9 mouse cellular contexts compared by ENCODE assay signal in the genomic region with DNA sequence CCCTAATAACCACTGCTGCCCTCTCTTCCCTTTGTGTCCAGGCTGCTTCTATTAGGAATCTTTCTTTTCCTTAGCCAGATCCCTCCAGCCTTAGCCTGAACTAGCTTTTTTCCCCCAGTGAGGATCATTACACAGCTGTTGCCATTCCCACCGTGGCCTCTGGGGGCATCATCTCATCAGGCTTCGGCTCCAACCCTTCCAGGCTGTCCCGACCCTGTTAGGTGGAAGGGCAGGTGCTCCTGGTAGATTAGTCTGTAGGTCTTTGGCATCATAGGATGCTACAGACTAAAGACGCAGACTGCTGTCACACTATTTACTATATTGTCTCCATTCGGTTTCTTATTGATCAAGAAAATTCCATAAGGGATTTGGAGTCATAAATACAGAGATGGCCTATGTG.
DNase-seq lines count a peak whose midpoint lies in the region; ATAC-seq and TF ChIP-seq lines count a peak whose summit lies in the region.
"Had no signal": no experiment of that assay in that cellular context is flagged by ENCODE, and none has a peak within 500 bp of the region (broad histone marks: within the 10 kb centered on the region; RNA-seq: fewer than 3 reads in every experiment).

No protein-coding gene starts in this region.

- no peak overlapping the region for H3K4me3 ChIP-seq in kidney, adult 2 months (ENCODE audit: insufficient read depth, low read depth, low read length)
- H3K4me3 ChIP-seq in CH12.LX (replicated peaks in 1 of 3; ENCODE audit: low read depth in 2 of 3, low read length in 2 of 3, poor library complexity in 1 of 3) = no peak overlapping the region
- H3K4me3 ChIP-seq: limb, embryonic 15.5 days had no signal

- dilution Hi-C loops in CH12.LX (cut with MboI; ENCODE audit: extremely low pct_ligation_motif_present, extremely low pct_unique_long_range_greater_than_20kb, low sequenced_read_pairs) = no loop called here

- intact Hi-C loops in gastrocnemius, postnatal 36 days (cut with DNase I) = no loop called here

- TF ChIP-seq POLR2A in kidney, adult 2 months (IDR thresholded peaks at IDR 0.05; ENCODE audit: low read depth, low read length) = no peak
- no peak for TF ChIP-seq POLR2A in CH12.LX (IDR thresholded peaks at IDR 0.05; ENCODE audit: low read depth, low read length)

- ATAC-seq in common myeloid progenitor, adult 5-6 weeks (replicated peaks; ENCODE audit: low read depth, poor library complexity, severe bottlenecking) = peak; percentile 86
- ATAC-seq in megakaryocyte-erythroid progenitor cell, adult 5-6 weeks (replicated peaks; ENCODE audit: low FRiP score, low TSS enrichment, poor library complexity, severe bottlenecking) = peak; percentile 90

- H3K36me3 ChIP-seq in kidney, adult 2 months (ENCODE audit: control insufficient read depth, insufficient read depth, low read length) = no peaks in the 10 kb centered on the region
- H3K36me3 ChIP-seq in CH12.LX (replicated peaks in 1 of 2; ENCODE audit: control insufficient read depth in 1 of 2, insufficient read depth in 1 of 2, low read length in 1 of 2) = no peaks in the 10 kb centered on the region
- H3K36me3 ChIP-seq: limb, embryonic 15.5 days had no signal

- in situ Hi-C loops in CH12.LX (cut with MboI; ENCODE audit: low pct_ligation_motif_present, low pct_unique_long_range_greater_than_20kb, low sequenced_read_pairs) = no loop called here

- peak; percentile 28 for DNase-seq in kidney, adult 2 months
- DNase-seq in kidney, adult 11 months = no peak
- DNase-seq in CH12.LX (ENCODE audit: extremely low read depth) (peak; percentile 33), WW6 (ENCODE audit: low read depth, low spot score) (peak; percentile 55)
- peak; percentile 23 for DNase-seq in induced T-regulatory cell, adult 2 months (ENCODE audit: low read depth)
- DNase-seq in gastrocnemius, postnatal 36 days = no peak

- no peaks in the 10 kb centered on the region for H3K9me3 ChIP-seq in CH12.LX (replicated peaks; ENCODE audit: low read length)
- H3K9me3 ChIP-seq: limb, embryonic 15.5 days had no signal

- peak; percentile 31 for TF ChIP-seq RAD21 in CH12.LX (IDR thresholded peaks at IDR 0.05; ENCODE audit: low read depth, low read length)

- H3K9ac ChIP-seq in CH12.LX (ENCODE audit: insufficient read depth, low read depth) = no peak overlapping the region
- H3K9ac ChIP-seq: limb, embryonic 15.5 days had no signal

- H3K4me2 ChIP-seq in CH12.LX (ENCODE audit: insufficient read depth, low read depth, poor library complexity, severe bottlenecking) = no peak overlapping the region
- H3K4me2 ChIP-seq: limb, embryonic 15.5 days had no signal

- TF ChIP-seq EP300 in CH12.LX (IDR thresholded peaks at IDR 0.05; ENCODE audit: low read length) = no peak

- H3K79me2 ChIP-seq in CH12.LX (replicated peaks; ENCODE audit: control insufficient read depth, extremely low read depth, insufficient read depth, poor library complexity, severe bottlenecking) = no peaks in the 10 kb centered on the region

- H3K27me3 ChIP-seq in kidney, adult 2 months (replicated peaks; ENCODE audit: control insufficient read depth, insufficient read depth, low read length) = no peaks in the 10 kb centered on the region
- peaks cover 5% of the 10 kb centered on the region for H3K27me3 ChIP-seq in CH12.LX (replicated peaks)
- H3K27me3 ChIP-seq: limb, embryonic 15.5 days had no signal

- no peaks in the 10 kb centered on the region for H3K4me1 ChIP-seq in kidney, adult 2 months (ENCODE audit: control insufficient read depth, insufficient read depth, low read length)
- no peaks in the 10 kb centered on the region for H3K4me1 ChIP-seq in CH12.LX (ENCODE audit: control insufficient read depth in 1 of 2, insufficient read depth in 2 of 2)
- H3K4me1 ChIP-seq: limb, embryonic 15.5 days had no signal

- no peak overlapping the region for H3K27ac ChIP-seq in kidney, adult 2 months (ENCODE audit: insufficient read depth, low read depth, low read length)
- H3K27ac ChIP-seq in CH12.LX (ENCODE audit: insufficient read depth, low read depth) = no peak overlapping the region
- H3K27ac ChIP-seq: limb, embryonic 15.5 days had no signal

- TF ChIP-seq CTCF in kidney, adult 2 months (conservative IDR thresholded peaks at IDR 0.05; ENCODE audit: insufficient read depth, insufficient read length, low read depth, low read length) = peak; percentile 65
- peak; percentile 56 to 64; a peak in 3 of 4 replicates for TF ChIP-seq CTCF in CH12.LX (conservative IDR thresholded peaks at IDR 0.05 in 1 of 2, IDR thresholded peaks at IDR 0.05 in 1 of 2; ENCODE audit: low read depth in 2 of 2, low read length in 2 of 2)

- WGBS in kidney, adult 2 months = 31% methylated on average over 5 of the region's 5 CpGs

TF ChIP-seq in CH12.LX, 34 proteins besides CTCF, POLR2A, EP300 and RAD21:
- TF ChIP-seq JUN (IDR thresholded peaks at IDR 0.05; ENCODE audit: insufficient read depth, low read depth, low read length) (no peak), SMC3 (IDR thresholded peaks at IDR 0.05; ENCODE audit: low read depth, low read length) (peak; percentile 10; the same call in 1 of the 2 replicates)
TF ChIP-seq in CH12.LX: peak in this region for 1.

Comparison
In these comparisons a context has a peak if more than half of its experiments do, and no peak if none do; other contexts are left out.
1. DNase-seq: peak in kidney, adult 2 months (single experiment), CH12.LX (single experiment), WW6 (single experiment) and induced T-regulatory cell, adult 2 months (single experiment); none in kidney, adult 11 months (single experiment) and gastrocnemius, postnatal 36 days (0 of 2).